Mouse (Mus musculus): Measurements from ENCODE around the gene Emx1. TPM values are rescaled to one million over a fixed set of nuclear protein-coding genes. Genes with fewer than 3 reads are reported as not detected.

The Emx1 gene
- total RNA-seq, 2 experiments from 2014 or later = not detected

DNA sequence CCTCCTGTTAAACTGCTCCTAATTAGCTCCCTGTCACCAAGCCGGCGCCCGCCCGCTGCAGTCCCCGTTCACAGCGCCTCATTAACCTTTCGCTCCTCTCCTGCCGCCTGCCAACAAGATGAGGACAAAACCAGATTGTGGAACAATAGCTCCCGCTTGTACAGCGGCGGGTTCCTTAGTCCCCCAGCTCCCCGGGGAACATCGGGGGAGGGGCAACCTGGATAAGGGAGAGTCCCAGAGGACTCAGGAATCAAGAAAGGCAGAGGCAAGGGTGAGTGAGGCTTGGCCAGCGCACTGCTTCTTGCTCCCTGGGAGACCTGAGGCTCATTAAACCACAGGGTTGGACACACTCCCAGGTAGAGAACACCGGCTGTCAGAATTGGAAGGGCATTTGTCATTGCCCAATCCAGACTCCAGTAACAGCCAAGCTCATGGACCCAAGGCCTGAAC is 37.2 kb downstream of the Emx1 start:
- no peak for DNase-seq
- intact Hi-C loops (cut with DNase I) = no loop called here

DNA sequence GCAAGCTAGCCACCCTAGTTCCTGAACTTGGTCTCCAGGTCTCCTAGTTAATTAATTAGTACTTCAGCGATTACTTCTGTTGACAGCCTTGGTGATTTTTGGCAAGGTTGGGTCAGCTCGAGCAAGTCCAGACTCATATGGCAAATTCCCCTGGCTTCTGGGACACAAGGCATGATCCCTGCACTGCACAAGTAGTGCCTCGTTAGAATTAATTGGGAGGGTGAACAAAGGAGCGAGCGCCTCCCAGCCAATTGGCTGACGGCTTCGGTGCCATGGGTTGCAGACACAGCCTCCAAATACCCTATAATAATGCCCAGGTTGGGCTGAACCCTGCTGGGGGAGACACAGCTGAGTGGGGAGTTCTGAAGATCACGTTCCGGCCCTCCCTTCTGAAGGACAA is 39.3 kb downstream of the Emx1 start:
- no peak for DNase-seq
- intact Hi-C loops (cut with DNase I) = no loop called here

DNA sequence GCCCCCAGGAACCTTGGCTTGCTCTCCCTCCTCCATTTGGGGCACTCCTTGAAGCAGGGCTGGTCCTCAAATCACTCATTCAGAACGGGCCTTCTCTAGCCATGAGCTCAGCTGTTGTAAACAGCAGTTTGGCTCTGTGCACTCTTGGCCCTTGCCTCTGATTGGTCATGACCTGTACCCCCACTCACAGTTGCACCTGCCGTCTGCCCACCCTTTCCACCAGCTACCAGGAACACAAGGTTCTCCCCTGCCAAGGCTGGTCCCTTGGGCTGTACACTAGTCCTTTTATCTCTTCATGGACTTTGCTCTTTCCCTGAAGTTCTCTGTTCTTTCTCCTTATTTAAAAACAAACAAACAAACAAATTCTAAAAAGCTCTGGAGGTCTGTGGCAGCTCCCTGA is 40.3 kb downstream of the Emx1 start:
- intact Hi-C loops (cut with DNase I) = no loop called here
- DNase-seq = no peak

DNA sequence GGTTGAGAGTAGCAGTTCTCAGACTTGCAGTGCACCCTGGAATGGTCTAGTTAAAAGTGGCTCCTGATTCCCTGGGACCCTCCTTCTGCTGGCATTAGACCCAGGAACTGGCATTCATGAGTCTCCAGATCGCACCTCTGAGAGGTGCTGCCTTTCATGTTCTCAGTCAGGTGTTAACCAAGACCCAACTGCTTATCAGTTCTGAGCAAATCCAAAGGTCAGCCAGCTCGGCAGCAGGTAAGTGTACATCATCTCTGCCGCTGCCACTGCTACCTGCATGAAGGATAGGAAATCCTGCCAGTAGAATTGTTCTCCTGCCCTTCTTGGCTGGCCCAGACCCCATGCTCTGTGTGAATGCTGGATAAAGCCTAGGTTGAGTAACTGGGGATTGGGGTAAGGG is 43.5 kb downstream of the Emx1 start:
- DNase-seq = no peak
- intact Hi-C loops (cut with DNase I) = no loop called here

DNA sequence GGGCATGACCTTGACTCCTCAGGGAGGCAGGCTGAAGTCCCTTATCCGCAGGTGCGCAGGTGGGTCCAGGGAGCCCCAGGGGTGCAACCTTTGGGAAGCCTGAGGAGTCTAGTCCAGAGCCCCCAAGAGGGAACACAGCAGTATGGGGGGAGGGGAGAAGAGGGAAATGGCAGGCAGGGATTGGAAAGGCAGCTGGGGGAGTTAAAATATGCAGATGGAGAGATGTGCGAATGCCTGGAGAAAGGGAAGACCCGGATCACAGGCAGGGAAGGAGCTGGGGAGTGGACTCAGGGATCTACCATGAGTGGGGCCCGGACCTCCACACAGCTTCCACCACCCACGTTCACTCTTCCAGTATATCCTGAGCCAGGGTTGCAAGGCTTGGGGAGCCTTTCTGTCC is 44.2 kb downstream of the Emx1 start:
- DNase-seq = no peak
- intact Hi-C loops (cut with DNase I) = no loop called here

DNA sequence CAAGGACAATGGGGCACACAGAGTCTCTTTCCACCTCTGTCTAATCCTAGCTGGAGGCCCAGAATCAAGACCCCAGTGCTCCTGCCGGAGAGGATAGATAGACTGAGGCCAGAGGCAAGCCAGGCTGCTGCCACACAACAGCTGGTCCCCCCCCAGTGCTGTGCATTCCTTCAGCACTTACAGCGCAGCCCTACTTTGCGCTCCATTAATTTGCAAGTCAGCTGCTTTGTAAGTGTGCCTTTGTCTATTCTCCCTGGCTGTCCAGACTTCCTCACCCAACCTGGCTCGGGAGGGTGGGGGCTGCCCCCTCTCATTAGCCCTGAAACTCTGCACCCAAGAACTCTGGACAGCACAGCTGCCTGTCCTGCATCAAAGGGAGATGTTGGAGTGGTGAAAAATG is 44.8 kb downstream of the Emx1 start:
- intact Hi-C loops (cut with DNase I) = no loop called here
- no peak for DNase-seq

DNA sequence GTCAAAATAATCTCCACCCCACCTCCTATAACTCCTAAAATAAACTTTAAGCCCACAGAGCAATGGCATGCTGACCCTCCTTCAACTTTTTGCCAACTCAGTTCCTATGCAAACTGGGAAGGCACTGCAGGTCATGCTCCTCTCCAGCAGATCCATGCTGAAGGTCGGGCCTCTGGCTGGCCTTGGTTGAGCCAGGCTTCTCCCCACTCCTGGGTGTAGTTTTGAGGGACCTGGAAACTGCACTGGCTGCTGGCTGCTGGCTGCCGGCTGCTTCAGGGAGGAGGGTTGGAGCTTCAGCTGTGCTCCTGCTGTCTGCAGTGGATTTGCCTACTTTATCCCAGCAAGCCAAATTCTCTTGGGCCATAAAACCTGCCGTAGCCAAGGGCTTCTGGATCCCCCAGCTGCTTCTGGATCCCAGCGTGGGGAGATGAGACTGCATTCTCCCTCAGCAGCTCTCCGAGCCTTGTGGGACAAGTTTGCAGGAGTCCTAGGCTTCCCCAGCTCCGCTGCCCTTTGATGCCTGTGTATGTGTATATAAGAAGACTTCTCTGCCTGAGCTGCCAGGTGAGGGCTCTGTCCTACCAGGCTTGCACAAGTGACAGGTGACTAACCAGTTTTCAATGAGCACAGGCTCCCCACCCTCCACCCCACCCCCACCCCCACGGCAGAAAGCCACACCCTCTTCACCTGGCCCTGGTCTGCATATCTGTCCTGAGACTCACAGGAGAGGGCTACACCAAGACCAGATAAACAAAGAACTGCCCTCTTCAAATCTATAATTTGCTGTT is 45.8 kb downstream of the Emx1 start:
- intact Hi-C loops (cut with DNase I) = no loop called here
- DNase-seq = no peak

DNA sequence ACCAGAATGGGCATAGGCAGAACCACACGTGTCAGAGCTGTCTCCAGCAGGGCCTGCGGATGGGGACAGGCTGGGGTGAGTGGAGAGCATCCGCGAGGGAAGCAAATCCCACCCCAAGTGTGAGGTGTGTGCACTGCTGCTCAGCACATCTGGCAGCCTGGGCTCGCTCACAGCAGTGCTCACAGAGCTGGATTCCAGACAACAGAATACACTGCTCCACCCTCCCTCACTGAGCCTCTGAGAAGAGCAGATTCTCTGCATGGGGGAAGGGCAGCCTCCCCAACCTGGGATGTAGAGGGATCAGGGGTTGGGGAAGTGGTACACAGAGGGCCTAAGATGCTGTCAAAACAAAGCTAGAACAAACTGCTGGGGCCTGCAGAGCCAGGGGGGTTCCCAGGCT is 47.6 kb downstream of the Emx1 start:
- no peak for DNase-seq
- intact Hi-C loops (cut with DNase I) = no loop called here

DNA sequence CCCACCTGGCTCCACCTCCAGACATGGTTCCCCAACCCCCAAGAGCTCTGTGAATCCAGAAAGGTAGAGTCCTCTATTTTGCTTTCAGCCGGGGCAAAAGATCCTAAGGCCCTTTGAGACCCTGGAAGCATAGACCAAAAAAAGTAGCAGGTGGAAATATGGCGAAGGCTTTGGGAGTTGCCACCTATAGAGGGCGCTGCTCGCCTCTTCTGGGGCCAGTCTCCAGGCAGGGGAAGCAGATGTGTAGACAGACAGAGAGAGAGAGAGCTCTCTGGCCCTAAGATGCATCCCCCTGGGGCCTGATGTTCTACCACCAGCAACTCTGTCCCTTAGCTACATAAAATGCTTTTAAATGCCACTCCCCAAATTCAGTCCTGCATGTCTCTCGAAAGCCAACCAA is 49.8 kb downstream of the Emx1 start:
- DNase-seq = peak; percentile 12 to 33

DNA sequence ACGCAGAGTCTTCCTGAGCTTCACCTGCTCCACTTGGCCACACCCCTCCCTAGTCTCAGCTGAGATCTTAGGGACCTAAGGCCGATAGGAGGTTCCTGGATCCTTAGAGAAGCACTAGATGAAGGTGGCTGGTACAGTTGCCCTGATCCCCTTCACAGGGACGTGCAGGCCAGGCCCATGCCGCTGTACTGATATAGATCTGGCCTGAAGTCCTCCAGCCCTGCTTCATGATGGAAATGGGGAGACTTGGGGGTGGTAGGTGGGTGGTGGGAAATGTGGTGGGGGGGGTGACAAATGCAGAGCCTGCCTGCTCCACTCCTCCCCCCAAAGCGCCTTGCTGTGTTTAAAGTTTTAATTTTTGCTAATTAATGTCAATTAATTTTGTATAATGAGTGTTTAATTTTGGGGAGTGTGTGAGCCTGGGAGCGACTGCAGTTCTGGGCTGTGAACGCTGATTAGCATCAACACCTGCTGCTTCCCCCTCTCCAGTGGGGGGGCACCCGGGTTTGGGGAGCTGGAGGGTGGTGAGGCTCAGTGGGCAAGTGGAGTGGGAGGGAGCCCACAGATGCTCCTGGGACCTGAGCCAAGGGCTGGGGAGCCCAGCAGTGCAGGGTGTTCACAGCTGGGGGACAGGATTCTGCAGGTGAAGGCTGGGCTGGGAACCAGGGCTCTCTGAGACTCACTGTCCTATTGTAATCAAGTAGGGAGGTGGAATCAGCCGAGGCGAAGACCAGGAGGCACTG is 50.5 kb downstream of the Emx1 start:
- intact Hi-C loops (cut with DNase I) = loop anchor here (2.0 kb wide), 1 partner anchor 83 kb away; no protein-coding TSS in a partner anchor
- no peak for DNase-seq

More for the DNA sequence above, 49.8 kb downstream of the Emx1 start:
- intact Hi-C loops (cut with DNase I) = no loop called here

DNA sequence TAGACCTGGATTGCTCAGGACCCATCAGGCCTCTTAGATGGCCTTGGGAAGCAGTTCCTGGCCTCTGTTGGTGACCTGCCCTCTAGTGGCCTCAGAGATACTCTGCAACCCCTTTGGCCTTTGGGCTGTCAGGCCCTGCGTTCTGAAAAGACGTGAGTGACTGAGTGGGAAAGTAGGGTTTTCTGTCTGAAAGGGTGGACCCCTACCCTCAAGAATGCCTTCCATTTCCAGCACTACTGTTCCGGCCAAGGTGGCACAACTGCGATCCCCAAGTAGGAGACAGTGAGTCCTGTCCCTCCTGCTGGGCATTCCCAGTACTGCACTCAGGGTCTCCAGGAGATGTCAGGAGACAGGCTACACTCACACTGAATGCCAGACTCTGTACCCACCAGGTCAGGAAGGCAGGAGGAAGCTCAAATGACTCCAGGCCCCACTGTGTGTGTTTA is 51.8 kb downstream of the Emx1 start:
- DNase-seq = peak; percentile 70

DNA sequence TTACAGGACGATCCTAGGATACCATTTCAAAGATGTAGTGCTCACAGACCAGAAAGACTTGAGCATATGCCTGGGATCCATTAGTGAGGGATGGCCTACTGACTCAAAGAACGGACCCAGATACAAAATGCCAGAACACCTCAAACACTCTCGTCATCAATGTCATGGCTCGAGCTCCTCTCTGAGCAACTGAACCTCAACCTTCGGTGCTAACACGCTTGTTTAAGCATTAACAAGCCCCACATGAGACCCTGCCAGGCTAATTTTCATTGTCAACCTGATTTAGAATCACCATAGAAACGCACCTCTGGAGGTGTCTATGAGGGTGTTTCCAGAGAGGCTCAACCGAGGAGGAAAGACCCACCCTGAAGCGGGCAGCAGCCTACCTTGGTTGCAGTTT is 62.6 kb downstream of the Emx1 start:
- no peak for DNase-seq
- intact Hi-C loops (cut with DNase I) = no loop called here

More for the DNA sequence above, 51.8 kb downstream of the Emx1 start:
- intact Hi-C loops (cut with DNase I) = loop anchor here (2.0 kb wide), 1 partner anchor 84 kb away; no protein-coding TSS in a partner anchor

DNA sequence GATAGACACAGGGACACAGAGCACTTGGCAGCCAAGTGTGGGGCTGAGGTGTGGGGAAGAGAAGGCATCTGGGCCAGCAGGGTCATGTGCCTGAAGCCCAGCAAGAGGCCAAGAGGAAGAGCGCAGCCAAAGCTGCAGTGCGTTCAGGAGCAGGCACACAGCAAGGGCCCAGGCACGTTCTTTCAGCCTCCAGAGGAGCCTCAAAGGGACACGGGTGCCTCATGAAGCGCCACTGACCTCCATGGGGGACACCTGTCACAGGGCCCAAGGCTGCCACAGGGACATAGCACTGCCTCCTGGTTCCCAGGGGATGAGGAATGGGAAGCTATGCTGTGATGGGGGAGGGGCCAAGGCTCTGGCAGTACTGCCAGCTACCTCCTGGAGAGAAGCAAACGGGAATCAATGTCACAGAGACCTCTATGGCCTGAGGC is 63.6 kb downstream of the Emx1 start:
- intact Hi-C loops (cut with DNase I) = no loop called here
- peak; percentile 27 to 58 for DNase-seq

DNA sequence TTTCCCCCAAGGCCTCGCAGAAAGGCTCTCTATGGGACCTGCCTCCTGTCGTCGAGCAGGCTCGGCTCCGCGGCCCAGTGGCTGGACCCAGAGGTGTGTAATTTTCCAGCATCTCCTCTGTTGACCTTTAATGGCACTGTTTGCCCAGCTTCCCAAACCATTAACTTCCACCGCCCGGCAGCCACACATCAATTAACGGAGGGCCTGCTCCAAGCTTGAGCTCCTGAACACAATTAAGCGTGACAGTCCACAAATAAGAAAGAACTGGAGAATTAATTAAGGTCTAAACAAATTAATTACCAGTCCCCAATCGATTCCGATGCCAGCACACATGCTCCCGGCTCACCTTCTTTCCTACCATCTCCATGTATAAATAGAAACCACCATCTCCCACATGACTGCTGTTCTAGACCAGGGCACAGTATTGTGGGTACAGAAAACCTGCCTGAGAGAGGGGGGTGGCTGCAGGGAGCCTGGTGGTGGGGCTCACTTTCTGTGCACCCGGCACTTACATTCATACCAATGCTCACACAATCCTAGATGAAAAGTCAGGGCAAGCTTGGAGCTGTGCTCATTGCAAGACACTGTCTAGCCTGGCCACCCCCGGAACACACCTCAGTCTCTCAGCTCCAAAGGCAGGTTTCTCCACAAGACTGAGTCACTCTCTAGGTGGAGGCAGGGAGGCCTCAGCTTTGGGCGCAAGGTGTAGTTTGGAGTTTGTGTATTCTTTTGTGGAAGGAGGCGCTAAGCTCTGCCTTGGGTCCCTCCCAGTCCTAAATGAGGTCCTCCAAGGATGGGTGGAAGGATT is 65.2 kb downstream of the Emx1 start:
- DNase-seq = no peak
- intact Hi-C loops (cut with DNase I) = no loop called here

DNA sequence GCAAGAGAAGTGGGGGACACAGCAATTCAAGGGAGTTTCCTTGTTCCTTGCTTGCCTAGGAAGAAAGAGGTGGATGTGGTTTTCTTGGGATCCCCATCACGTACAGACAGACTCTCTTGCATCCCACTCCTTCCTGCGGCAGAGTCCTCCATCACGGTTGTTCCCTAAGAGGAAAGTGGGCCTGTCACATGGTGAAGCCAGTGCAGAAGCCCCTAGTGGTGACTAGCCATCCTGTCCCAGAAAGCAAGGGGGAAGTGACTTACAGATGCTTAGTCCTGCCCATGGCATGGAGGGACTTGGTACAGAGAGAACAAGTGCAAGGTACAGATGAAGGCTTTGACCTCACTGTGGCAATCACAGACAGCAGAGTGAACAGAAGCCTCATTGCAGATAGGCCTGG is 66.0 kb downstream of the Emx1 start:
- intact Hi-C loops (cut with DNase I) = no loop called here
- DNase-seq = no peak

Other genes with a start within 250 kb of the Emx1 start
- gene Exoc6b, start 117.9 kb upstream of the Emx1 start, total RNA-seq (2021) = 10 to 100 TPM; 20.6 to 21.4 TPM
- 10 to 100 TPM; 82.3 to 83.8 TPM for gene Spr, start 49.7 kb upstream of the Emx1 start, total RNA-seq (2021)
- 1 to 10 TPM; 3.4 to 4.1 TPM for gene Sfxn5, start 146.0 kb downstream of the Emx1 start, total RNA-seq (2021)
- 10 to 100 TPM; 65.0 to 67.0 TPM for gene Rab11fip5, start 187.2 kb downstream of the Emx1 start, total RNA-seq (2021)
- not detected for gene Noto, start 236.4 kb downstream of the Emx1 start, total RNA-seq (2021)
- gene Smyd5, start 244.6 kb downstream of the Emx1 start, total RNA-seq (2021) = 1 to 10 TPM; 7.8 to 9.2 TPM

Measured in heart, postnatal 36 days (tissue).